Mouse (Mus musculus) E14TG2a.4 (cell line): Measurements from ENCODE around the gene Arfgap2.

Experiments
- CTCF ChIP-seq: conservative IDR thresholded peaks from 2 replicates; pipeline ENCODE4 v1.5.1; 2014; ENCODE audit warnings: low read length
- NANOG ChIP-seq: IDR thresholded peaks from 2 replicates; pipeline ENCODE4 v1.6.1; 2014; ENCODE audit warnings: borderline replicate concordance, low read length, mixed read lengths
- POU5F1 ChIP-seq: IDR thresholded peaks from 2 replicates; pipeline ENCODE4 v1.6.1; 2014; ENCODE audit warnings: low read length, borderline replicate concordance

- TF ChIP-seq CTCF (no peak), POU5F1 (no peak), NANOG (no peak)
Observed at GRCm38 (mm10) chr2:91263692-91264660, 798 bp upstream of the Arfgap2 start.
